Mouse (Mus musculus) macrophage (primary cell): ENCODE measurements around the gene Khdrbs2. TPM values are rescaled to one million over a fixed set of nuclear protein-coding genes. Genes with fewer than 3 reads are reported as not detected.
"Not testable (repeated sequence)": the region's sequence is repeated elsewhere in the genome, so short reads cannot be mapped to it uniquely, and the experiment has no call there.

Experiments
- H3K27ac ChIP-seq: fragments of 350-480 bp; formaldehyde crosslinking; 2 replicates; pipeline ENCODE4 v1.9.0; 2021
- H3K36me3 ChIP-seq: fragments of 350-480 bp; formaldehyde crosslinking; 2 replicates; pipeline ENCODE4 v1.9.0; 2021; ENCODE audit errors: inconsistent target
- H3K4me3 ChIP-seq: fragments of 350-480 bp; formaldehyde crosslinking; 2 replicates; pipeline ENCODE4 v1.9.0; 2021; ENCODE audit errors: inconsistent target
- H3K79me2 ChIP-seq: fragments of 350-480 bp; formaldehyde crosslinking; 2 replicates; pipeline ENCODE4 v1.9.0; 2021; ENCODE audit errors: inconsistent target
- WGBS: methylation state at CpG from one replicate; pipeline ENCODE4 v1.1.7; 2026; ENCODE audit warnings: inconsistent platforms; ENCODE audit not compliant: missing documents; 5-methylcytosine and 5-hydroxymethylcytosine counted together
- polyA plus RNA-seq: library from polyadenylated mRNA; stranded (reverse); fragments of 250-400 nt; gene quantifications from 3 replicates; pipeline ENCODE4 v1.2.4, GENCODE M21; 2018; ENCODE audit warnings: inconsistent platforms

Khdrbs2 gene
- polyA plus RNA-seq, 1 experiment from 2014 or later, result not detected

DNA sequence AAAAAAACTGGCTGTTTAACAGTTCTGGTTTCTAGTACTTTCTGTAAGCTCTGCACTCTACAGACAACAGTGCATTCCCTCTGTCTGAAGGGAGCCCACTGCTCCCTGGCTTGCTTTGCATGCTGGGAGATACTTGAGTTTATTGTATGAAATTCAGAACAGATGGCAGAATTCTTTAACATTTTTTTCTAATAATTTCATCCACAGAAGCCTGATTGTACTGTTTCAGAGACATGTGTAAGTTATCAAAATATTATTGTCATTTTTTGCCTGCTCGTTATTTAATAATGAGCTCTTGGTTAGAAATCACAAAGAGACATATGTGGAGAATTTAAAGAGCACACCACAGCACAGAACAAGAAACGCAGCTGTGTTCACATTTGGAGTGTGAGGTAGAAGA, 191.0 kb downstream of the Khdrbs2 start:
- Histone ChIP-seq H3K4me3 (no peak overlapping the region), H3K27ac (no peak overlapping the region), H3K36me3 (no peaks in the 10 kb centered on the region), H3K79me2 (no peaks in the 10 kb centered on the region)
- 69% methylated on average over 2 of the region's 2 CpGs for WGBS

DNA sequence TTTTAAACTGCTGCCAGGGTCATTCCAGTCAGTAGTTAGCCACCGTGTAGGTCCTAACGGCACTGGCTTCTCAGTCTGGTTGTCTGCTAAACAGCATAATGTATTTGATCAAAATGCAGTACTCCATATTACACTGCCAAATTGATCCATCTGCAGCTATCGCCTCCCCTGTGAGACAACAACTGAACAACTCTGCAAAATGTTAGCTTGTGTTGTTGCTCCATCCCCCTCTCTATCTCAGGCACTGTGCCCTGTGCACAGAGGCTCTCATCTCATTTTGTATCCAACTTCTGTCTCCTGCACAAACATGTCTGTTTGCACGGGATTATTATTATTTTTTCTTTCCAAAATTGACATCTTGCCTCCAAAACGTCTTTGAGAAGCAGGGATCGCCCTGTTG, 225.0 kb downstream of the Khdrbs2 start:
- H3K79me2 ChIP-seq, result no peaks in the 10 kb centered on the region
- no peaks in the 10 kb centered on the region for H3K36me3 ChIP-seq
- WGBS, result 84% methylated on average over 6 of the region's 6 CpGs
- no peak overlapping the region for H3K27ac ChIP-seq
- no peak overlapping the region for H3K4me3 ChIP-seq

DNA sequence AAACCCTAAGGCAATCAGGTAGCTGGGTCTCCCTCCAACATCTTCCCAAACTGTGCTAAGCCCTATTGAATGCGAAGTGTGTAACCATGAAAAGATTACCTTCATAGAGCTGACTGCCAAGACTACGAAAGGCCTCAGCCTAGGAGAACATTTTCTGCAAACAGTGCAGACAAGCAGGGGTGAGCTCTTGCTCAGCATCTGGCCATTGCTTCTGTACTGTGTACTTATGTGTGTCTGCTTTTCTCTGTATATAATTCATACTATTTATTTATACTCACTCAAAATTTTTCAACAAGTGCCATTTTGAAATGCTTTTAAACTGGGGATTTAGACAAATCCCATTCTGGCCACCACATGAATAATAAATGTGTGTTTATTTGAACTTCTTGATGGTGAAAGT, 235.1 kb downstream of the Khdrbs2 start:
- Histone ChIP-seq H3K36me3 (no peaks in the 10 kb centered on the region), H3K4me3 (no peak overlapping the region), H3K27ac (no peak overlapping the region), H3K79me2 (no peaks in the 10 kb centered on the region)
- WGBS, result 76% methylated on average over 2 of the region's 2 CpGs

DNA sequence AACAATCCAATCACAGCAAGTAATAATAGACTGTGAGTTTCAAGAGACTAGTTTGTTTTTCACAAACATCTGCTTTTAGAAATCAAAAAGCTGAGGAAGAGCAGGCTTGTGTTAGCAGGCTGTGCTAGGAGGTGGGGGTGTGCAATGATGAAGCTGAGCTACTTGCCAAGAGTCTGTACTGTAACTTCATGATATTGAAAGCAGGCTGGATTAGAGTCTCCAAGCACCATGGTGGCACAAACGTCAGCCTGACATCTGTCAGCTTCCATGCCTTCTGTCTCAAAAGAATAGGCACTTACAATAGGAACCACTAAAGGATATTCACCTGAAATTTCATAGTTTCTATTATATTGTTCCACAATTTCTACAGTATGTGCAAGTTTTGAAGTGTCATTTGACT, 255.9 kb downstream of the Khdrbs2 start:
- Histone ChIP-seq H3K79me2 (no peaks in the 10 kb centered on the region), H3K4me3 (no peak overlapping the region), H3K36me3 (no peaks in the 10 kb centered on the region), H3K27ac (no peak overlapping the region)
- whole genome bisulfite sequencing, result 78% methylated on average over 1 of the region's 1 CpGs

DNA sequence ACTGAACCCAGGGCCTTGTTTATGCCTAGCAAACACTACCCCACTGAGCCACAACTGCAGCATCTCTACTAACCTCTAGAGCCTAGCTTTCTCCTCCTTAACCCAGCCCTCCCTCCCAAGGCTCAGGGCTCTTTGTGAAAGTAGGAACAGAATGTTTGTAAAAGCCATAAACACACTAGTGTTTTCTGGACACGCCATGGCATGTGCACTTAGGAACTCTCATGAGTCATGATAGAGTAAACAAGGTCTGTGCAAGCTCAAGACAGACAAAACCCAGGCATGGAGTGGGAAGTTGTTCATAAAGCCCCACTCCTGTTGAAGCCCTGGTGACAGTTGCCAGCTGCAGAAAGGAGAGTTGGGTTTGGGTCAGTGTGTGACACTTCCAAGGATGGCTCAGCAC, 257.0 kb downstream of the Khdrbs2 start:
- Histone ChIP-seq H3K36me3 (no peaks in the 10 kb centered on the region), H3K79me2 (no peaks in the 10 kb centered on the region), H3K4me3 (no peak overlapping the region), H3K27ac (no peak overlapping the region)
- WGBS, result 56% methylated on average over 1 of the region's 1 CpGs

DNA sequence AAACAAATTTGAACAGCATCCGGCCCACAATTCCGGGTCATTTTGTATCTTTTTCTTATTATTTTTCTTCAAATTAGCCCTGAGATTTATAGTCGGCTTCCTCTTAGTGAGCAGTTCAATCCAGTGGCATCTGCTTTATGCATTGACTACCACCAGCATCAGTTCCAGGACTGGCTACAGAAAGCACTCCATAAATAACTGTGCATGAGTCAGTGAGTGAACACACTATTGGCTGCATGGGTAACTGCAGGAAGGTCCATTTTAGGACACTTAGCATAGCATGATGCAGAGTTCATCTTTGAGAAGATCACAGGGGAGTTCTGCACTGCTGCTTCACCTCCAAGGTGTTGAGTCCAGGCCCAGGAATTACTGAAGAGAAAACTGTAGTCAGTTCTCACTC, 258.0 kb downstream of the Khdrbs2 start:
- WGBS, result 86% methylated on average over 3 of the region's 3 CpGs
- Histone ChIP-seq H3K79me2 (no peaks in the 10 kb centered on the region), H3K27ac (no peak overlapping the region), H3K36me3 (no peaks in the 10 kb centered on the region), H3K4me3 (no peak overlapping the region)

DNA sequence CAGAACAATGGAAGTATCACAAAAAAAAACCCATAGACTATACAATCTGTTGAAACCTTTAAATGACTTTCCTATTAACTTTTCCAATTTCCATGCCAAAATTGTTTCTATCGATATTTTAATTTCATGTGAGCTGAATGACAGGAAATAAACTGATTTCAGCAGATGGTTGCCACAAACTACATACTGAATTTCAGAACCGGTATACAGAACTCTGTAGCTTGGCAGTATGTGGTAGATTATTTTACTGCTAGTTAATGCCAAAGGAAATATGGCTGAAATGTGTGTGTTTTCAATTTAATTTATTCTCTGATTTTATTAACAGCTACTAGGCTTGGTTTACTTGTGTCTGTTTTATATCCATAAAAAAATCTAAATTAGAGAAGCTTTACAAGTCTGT, 260.6 kb downstream of the Khdrbs2 start:
- Histone ChIP-seq H3K79me2 (no peaks in the 10 kb centered on the region), H3K4me3 (no peak overlapping the region), H3K27ac (no peak overlapping the region), H3K36me3 (no peaks in the 10 kb centered on the region)
- 89% methylated on average over 2 of the region's 2 CpGs for WGBS

DNA sequence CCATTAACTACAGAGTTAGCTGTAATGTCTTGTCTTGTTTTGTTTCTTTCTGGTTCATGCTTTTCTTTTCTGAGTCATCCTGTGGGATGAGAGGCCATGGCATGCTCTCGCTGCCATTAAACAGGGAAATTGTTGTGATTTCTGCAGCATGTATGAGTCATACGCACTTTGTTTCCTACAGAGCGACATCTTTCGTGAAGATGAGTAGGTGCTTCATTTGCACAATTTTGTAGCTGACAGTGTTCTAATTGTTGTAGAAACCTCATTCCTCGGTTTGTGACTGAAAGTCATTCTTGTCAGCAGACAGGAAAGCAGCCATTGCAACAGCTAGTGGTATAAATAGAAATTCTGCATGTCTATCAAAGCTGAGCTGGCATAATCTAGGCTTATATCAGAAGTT, 271.4 kb downstream of the Khdrbs2 start:
- Histone ChIP-seq H3K27ac (no peak overlapping the region), H3K4me3 (no peak overlapping the region), H3K36me3 (no peaks in the 10 kb centered on the region), H3K79me2 (no peaks in the 10 kb centered on the region)
- 77% methylated on average over 5 of the region's 5 CpGs for WGBS

DNA sequence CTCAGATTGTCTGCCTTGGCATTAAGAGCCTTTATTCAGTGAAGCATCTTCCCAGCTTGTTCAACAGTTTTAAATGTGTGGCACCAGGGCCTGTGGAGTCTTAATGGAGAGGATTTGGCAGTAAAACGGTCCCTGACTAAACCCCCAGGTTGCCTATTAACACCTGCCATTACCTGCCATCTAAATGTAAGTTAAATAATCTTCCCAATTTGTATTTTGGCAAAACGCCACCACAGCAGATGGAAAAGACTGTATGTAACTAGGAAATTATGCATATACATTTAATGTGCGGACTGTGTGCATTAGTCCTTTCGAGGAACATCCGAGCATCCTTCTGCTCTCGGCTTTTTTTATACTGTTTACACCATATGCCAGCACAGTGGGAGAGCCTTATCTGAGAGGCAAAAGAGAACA, 290.6 kb downstream of the Khdrbs2 start:
- H3K4me3 ChIP-seq, result no peak overlapping the region
- 93% methylated on average over 6 of the region's 6 CpGs for WGBS
- H3K36me3 ChIP-seq, result no peaks in the 10 kb centered on the region
- no peak overlapping the region for H3K27ac ChIP-seq
- H3K79me2 ChIP-seq, result no peaks in the 10 kb centered on the region

DNA sequence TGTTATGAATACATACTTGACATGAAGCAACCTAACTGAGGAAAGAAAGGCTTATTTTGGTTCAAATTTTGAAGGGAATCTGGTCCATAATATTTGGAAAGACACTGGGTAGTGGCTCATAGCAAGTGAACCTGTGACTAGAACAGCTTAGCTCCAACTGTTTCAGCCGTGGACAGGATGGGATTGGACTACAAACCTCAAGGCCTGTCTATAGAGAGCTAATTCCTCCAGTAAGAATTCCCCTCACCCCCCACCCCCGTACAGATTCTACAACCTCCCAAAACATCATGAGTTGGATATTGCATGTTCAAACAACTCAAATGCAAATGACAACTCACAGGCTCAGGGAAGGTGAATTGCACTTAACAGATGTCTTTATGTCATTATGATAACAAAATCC, 298.5 kb downstream of the Khdrbs2 start:
- Histone ChIP-seq H3K36me3 (no peaks in the 10 kb centered on the region), H3K79me2 (no peaks in the 10 kb centered on the region), H3K4me3 (no peak overlapping the region), H3K27ac (no peak overlapping the region)
- 62% methylated on average over 2 of the region's 2 CpGs for WGBS

DNA sequence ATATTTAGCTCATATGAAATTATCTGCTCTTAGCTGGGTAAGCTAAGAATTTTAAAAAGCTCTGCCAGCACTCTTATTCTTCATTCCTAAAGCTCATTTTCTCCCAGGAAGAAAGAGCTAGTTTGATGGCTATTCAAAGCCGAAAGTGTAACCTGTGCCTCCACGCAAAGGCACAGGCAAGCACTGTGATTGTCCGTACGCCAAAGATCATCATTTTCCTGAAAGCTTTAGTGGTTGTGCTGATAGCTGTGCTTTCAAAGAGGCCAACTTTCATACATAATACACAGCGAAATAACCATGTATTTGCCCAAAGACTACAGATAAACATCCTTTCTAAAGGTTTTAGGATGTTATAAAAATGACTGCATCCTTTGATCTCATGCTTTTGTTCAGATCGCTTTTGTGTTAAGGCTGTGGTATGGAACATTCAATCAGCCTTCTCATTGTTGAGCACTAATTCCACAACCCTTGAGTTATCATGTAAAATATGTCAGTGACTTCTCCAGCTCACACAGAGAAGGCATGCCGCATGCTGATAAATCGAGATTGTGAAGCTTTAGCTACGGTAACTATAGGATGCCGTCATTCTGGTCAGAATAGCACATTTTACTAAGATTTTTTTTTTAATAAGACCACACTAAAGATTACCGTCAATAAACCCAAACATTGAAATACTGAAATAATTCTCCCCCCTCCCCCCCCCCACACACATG, 299.1 kb downstream of the Khdrbs2 start:
- Histone ChIP-seq H3K4me3 (no peak overlapping the region), H3K79me2 (no peaks in the 10 kb centered on the region), H3K36me3 (no peaks in the 10 kb centered on the region), H3K27ac (no peak overlapping the region)
- 85% methylated on average over 11 of the region's 11 CpGs for WGBS

DNA sequence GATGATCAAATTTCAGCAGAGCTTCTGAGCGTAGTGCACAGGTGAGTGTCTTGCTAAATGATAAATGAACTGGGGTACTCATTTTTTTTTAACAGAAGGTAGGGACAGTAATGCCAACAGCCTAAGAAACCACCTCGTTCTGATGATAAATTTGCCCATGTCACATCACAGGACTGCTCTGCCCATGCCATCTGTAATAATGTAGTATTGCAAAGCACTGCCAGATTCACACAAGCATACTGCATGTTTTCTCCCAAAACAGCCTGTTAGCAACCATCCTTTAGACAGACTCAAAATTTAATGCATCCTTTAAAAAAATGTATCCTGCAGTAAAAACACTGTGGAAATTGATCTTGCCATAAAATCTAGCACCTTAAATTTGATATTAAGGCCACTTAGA, 315.4 kb downstream of the Khdrbs2 start:
- Histone ChIP-seq H3K27ac (no peak overlapping the region), H3K36me3 (no peaks in the 10 kb centered on the region), H3K79me2 (no peaks in the 10 kb centered on the region), H3K4me3 (no peak overlapping the region)
- WGBS, result 79% methylated on average over 2 of the region's 2 CpGs

DNA sequence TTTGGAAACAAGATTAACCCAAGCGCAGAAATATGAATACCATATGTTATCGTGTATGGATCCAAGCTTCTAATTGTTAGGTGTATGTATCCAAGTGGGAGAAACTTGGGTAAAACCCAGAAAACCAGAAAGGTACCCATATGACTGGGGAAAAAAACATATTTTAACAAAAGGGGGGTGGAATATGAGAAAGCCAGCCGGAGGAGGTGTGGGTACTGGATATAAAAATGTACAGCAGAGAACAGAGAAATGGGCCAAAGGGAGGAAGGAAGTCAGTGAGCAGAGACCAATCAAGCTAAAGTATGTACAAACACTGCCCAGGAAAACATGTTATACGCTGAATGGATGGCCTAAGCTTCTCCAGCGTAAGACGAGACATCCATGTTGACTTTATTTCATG, 330.9 kb downstream of the Khdrbs2 start:
- no peaks in the 10 kb centered on the region for H3K36me3 ChIP-seq
- no peak overlapping the region for H3K4me3 ChIP-seq
- H3K27ac ChIP-seq, result no peak overlapping the region
- no peaks in the 10 kb centered on the region for H3K79me2 ChIP-seq
- WGBS, result 76% methylated on average over 6 of the region's 6 CpGs

DNA sequence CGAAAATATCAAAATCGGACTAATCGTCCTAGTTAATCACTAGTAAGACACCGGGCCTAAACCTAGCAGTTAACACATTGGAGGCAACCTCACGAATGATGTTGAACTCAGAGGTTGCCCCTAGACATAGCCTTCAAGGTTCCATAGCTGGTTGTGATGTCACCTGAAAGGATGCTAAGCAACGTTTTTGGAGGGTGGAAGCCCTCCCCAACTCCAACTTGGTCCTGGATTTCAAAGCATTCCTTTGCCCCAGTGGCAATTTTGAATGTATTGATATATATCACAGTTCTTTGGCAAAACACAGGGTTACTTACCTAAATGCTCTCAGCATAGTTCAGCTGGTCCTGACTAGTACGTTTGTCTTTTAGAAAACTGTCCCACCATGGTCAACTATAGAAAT, 374.7 kb downstream of the Khdrbs2 start, which contains the start of gene Gm5415:
TSS of gene Gm5415 (minus strand) at position 101 of the 400 bp plus-strand sequence.
- H3K79me2 ChIP-seq, H3K27ac ChIP-seq: not testable (repeated sequence)
- WGBS, result 56% methylated on average over 2 of the region's 7 CpGs

DNA sequence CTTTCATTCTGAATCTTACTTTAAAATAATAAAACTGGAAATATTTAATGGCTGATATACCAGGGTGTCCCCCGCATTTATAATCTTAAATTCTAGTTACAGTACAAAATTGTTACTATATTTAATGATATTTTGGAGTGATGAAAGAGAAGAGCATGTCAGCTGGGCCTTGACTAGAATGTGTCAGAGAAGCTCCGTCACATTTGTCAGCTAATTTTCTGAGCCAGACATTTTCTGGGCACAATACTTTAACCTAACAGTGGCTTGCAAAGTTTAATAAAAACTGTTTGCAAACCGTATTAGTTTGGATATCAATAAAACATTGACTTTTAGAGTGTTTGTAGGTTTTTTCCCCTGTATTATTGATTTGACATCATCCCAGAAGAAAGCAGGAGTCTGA, 380.9 kb downstream of the Khdrbs2 start:
- WGBS, result 87% methylated on average over 3 of the region's 3 CpGs
- H3K27ac ChIP-seq, result no peak overlapping the region
- no peak overlapping the region for H3K4me3 ChIP-seq
- H3K79me2 ChIP-seq, result no peaks in the 10 kb centered on the region
- no peaks in the 10 kb centered on the region for H3K36me3 ChIP-seq

More for the DNA sequence above, 374.7 kb downstream of the Khdrbs2 start, which contains the start of gene Gm5415:
- not testable (repeated sequence) for H3K4me3 ChIP-seq, H3K36me3 ChIP-seq

DNA sequence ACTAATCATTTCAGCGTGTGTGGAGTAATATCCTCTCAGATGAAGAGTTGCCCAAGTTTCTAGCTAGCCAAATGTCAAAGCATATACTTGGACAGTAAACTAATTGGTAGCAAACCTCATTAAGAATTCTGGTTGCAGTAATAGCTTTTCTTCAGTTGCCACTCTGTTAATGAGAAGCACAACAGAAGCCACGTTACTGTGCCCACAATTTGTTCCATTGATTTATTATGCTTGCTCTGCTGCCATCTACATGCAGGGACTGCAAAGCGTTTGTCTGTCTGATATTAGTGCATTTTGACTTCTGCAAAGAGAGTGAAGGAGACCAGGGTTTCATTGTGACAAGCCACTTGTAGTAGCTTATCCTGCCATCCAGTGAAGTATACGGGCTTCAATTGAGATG, 381.4 kb downstream of the Khdrbs2 start:
- no peaks in the 10 kb centered on the region for H3K79me2 ChIP-seq
- H3K27ac ChIP-seq, result no peak overlapping the region
- H3K4me3 ChIP-seq, result no peak overlapping the region
- WGBS, result 51% methylated on average over 4 of the region's 4 CpGs
- no peaks in the 10 kb centered on the region for H3K36me3 ChIP-seq
